Mouse (Mus musculus) hindbrain, embryonic 11.5 days (tissue): ENCODE measurements around the gene Polr2i. TPM values are rescaled to one million over a fixed set of nuclear protein-coding genes. Genes with fewer than 3 reads are reported as not detected.
A peak's percentile ranks its signal among the peaks of the same experiment; 100 is the strongest.
"Not testable (repeated sequence)": the region's sequence is repeated elsewhere in the genome, so short reads cannot be mapped to it uniquely, and the experiment has no call there.

Experiments
- ATAC-seq: fragments of 200-750 bp; cut with Nextera tagmentation; 2 replicates; pipeline ENCODE4 v1.8.0; 2017; ENCODE audit warnings: mild to moderate bottlenecking, moderate TSS enrichment, moderate library complexity; ENCODE audit not compliant: low FRiP score
- DNase-seq: peaks from one replicate; pipeline ENCODE4 v3.0.0-alpha.2; 2015; ENCODE audit warnings: low spot score
- H3K27ac ChIP-seq: fragments of 300-500 bp; sonication (generic); 2 replicates; pipeline ENCODE4 v1.5.1; 2014; ENCODE audit warnings: mild to moderate bottlenecking, low read depth, low read length
- H3K27me3 ChIP-seq: fragments of 300-500 bp; sonication (generic); 2 replicates; pipeline ENCODE4 v1.6.1; 2014; ENCODE audit warnings: mild to moderate bottlenecking, low read length, moderate library complexity, mixed read lengths; ENCODE audit not compliant: control insufficient read depth, insufficient read depth
- H3K36me3 ChIP-seq: fragments of 300-500 bp; sonication (generic); 2 replicates; pipeline ENCODE4 v1.6.1; 2014; ENCODE audit warnings: mild to moderate bottlenecking, low read length, moderate library complexity, mixed read lengths; ENCODE audit not compliant: control insufficient read depth, insufficient read depth
- H3K4me1 ChIP-seq: fragments of 300-500 bp; sonication (generic); replicated peaks from 2 replicates; pipeline ENCODE4 v1.6.1; 2014; ENCODE audit warnings: low read length, mixed read lengths; ENCODE audit not compliant: control insufficient read depth, insufficient read depth
- H3K4me2 ChIP-seq: fragments of 300-500 bp; sonication (generic); replicated peaks from 2 replicates; pipeline ENCODE4 v1.6.1; 2014; ENCODE audit warnings: mild to moderate bottlenecking, low read depth, low read length
- H3K4me3 ChIP-seq: fragments of 300-500 bp; sonication (generic); 2 replicates; pipeline ENCODE4 v1.5.1; 2014; ENCODE audit warnings: low read depth, low read length
- H3K9ac ChIP-seq: fragments of 300-500 bp; sonication (generic); 2 replicates; pipeline ENCODE4 v1.6.1; 2014; ENCODE audit warnings: low read depth, low read length
- H3K9me3 ChIP-seq: fragments of 300-500 bp; sonication (generic); 2 replicates; pipeline ENCODE4 v1.6.1; 2016; ENCODE audit warnings: low read length; ENCODE audit not compliant: control insufficient read depth
- WGBS: fragments of 180-500 bp; shearing (Covaris S2); extraction: QIAGEN DNeasy Blood & Tissue Kit; methylation state at CpG from one replicate; pipeline ENCODE4 v1.1.7; 2014; 5-methylcytosine and 5-hydroxymethylcytosine counted together
- polyA plus RNA-seq: library from polyadenylated mRNA; unstranded; fragments of >200 nt; fragmentation: Nextera tagmentation; extraction: Ambion mirVana; gene quantifications from 2 replicates; pipeline ENCODE4 v1.2.1, GENCODE M21; 2014

Gene Polr2i
- 171 and 176 TPM in 2 replicates for polyA plus RNA-seq

DNA sequence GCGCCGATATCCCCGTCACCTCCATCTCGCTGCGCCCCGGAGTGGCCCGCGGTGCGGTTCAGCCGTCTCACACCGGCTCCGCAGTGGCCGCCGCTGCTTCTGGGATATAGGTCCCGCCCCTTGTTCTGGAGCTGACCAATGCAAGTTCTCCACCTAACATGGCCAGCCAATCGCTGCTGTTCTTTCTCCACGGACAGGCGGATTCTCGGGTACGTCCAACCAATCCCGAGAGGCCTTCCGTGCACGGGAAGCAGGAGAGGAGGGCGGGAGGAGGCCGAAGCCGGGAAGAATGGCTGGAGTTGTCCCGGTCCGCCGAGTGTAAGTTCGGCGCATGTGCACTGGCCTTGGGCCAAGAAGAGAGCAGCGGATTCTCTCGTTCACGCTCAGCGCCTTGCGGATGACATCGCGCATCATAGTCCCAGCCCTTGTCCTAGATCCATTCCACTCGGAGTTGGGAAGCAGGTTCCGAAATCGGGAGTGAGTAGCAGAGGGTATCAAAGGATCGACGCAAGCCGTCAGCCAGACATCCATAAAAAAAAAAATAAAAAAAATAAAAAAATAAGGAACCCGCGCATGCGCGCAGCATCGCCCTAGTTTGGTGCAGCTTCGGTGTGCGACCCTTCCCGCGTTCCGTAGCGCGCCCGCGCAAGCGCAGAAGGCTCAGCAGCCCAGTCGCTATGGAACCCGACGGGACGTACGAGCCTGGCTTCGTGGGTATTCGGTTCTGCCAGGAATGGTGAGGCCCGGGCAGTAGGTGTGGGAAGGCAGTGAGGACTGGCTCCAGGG lies at the start of gene Polr2i, which contains the start of gene Tbcb:
Gene Polr2i (plus strand): TSS at position 280 of the 786 bp plus-strand sequence.
Gene Tbcb (minus strand): TSS at position 604 of the 786 bp plus-strand sequence.
- H3K4me2 ChIP-seq, result peak within 1 kb of the TSS; percentile 68
- DNase-seq, result peak; percentile 96
- peak; percentile 93 for ATAC-seq
- peak within 1 kb of the TSS; percentile 80 for H3K4me3 ChIP-seq
- H3K9ac ChIP-seq, result peak within 1 kb of the TSS; percentile 59
- H3K27me3 ChIP-seq, result no peaks in the 10 kb centered on the region
- H3K4me1 ChIP-seq, result peaks cover 5% of the 10 kb centered on the region
- H3K27ac ChIP-seq, result peak within 1 kb of the TSS; percentile 87
- H3K36me3 ChIP-seq, result no peaks in the 10 kb centered on the region
- no peaks in the 10 kb centered on the region for H3K9me3 ChIP-seq
- under 1% methylated on average over 67 of the region's 67 CpGs for WGBS

- H3K27me3 ChIP-seq, H3K4me1 ChIP-seq, H3K4me3 ChIP-seq, H3K36me3 ChIP-seq, DNase-seq, H3K4me2 ChIP-seq, ATAC-seq, H3K27ac ChIP-seq, H3K9me3 ChIP-seq, H3K9ac ChIP-seq: not testable (repeated sequence)
- WGBS, result 68% methylated on average over 6 of the region's 7 CpGs
Measured at GRCm38 (mm10) chr7:30183189-30183588, 48.6 kb upstream of the Polr2i start.

DNA sequence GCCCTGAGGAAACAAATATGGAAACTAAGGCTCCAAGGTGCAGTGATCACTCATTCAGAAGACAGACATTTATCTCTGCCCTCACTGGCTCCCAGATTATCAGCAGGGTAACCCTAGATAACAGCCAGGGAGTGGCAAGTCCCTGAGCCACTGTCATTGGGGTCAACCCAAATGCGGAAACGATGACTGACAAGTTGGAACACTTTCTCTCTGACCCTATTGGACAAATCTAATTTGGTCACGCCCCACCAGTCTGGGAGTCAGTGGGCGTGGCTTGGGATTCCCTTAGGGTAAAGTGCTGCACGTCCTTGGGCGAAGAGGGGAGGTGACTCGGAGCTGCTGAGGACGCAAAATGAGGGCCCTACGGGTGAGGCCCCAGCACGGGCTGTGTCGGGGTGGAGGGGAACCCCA lies 47.9 kb upstream of the Polr2i start, which contains the start of gene Cox7a1:
Gene Cox7a1 (plus strand): TSS at position 266 of the 411 bp plus-strand sequence.
- H3K9ac ChIP-seq, result no peak within 1 kb of the TSS

DNA sequence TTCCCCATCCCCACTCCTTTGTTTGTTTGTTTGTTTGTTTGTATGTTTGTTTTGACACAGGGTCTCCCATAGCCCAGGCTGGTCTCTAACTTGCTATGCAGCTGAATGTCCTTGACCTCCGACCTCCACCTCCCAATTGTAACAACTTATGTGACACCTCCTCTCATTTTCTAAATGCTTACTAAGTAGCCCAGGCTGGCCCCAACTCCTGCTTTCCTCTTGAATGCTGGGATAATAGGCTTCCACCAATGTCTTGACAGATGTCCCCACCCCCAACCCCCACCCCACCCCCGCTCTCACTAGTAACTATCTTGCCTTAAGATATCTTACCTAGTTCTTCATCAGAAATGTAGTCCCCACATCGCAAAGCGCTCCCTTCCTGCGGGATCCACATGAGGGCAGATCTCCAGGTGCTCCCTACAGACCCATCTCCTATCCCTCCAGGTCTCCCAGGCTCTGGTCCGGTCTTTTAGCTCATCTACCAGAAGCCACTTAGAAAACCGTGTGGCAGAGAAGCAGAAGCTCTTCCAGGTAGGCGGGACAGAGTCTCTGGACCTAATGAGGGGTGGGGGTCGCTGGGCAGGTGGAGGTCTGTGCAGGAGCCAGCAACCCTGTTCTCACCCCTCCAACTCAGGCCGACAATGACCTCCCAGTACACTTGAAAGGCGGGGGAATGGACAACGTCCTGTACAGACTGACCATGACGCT lies 47.0 kb upstream of the Polr2i start:
- ATAC-seq, result 0 out of 2 replicates have a peak, but pooled peaks have one; percentile 1
- H3K4me2 ChIP-seq, result no peak overlapping the region
- no peak for DNase-seq

More for the DNA sequence above, 47.9 kb upstream of the Polr2i start, which contains the start of gene Cox7a1:
- Histone ChIP-seq H3K27ac (no peak within 1 kb of the TSS), H3K4me2 (peak within 1 kb of the TSS; percentile 30), H3K9me3 (no peaks in the 10 kb centered on the region), H3K27me3 (no peaks in the 10 kb centered on the region), H3K36me3 (peaks cover 4% of the 10 kb centered on the region; the same call in 1 of the 2 replicates), H3K4me3 (peak within 1 kb of the TSS; percentile 1; the same call in 1 of the 2 replicates), H3K4me1 (no peaks in the 10 kb centered on the region)
- ATAC-seq (peak; percentile 74), DNase-seq (peak; percentile 84)
- WGBS, result 2% methylated on average over 11 of the region's 11 CpGs

GRCm38 (mm10) chr7:30188344-30189115 lies 43.2 kb upstream of the Polr2i start:
- DNase-seq (no peak), ATAC-seq (no peak)
- Histone ChIP-seq H3K4me3 (no peak overlapping the region), H3K27ac (no peak overlapping the region), H3K36me3 (peaks cover 4% of the 10 kb centered on the region; the same call in 1 of the 2 replicates), H3K9ac (no peak overlapping the region), H3K9me3 (no peaks in the 10 kb centered on the region), H3K4me2 (no peak overlapping the region), H3K4me1 (0 out of 2 replicates have a peak, but pooled peaks cover 2% of the 10 kb centered on the region), H3K27me3 (no peaks in the 10 kb centered on the region)
- 87% methylated on average over 12 of the region's 12 CpGs for WGBS

More for the DNA sequence above, 47.0 kb upstream of the Polr2i start:
- H3K9ac ChIP-seq, result no peak overlapping the region
- peaks cover 4% of the 10 kb centered on the region; the same call in 1 of the 2 replicates for H3K36me3 ChIP-seq
- no peak overlapping the region for H3K27ac ChIP-seq
- no peaks in the 10 kb centered on the region for H3K27me3 ChIP-seq
- WGBS, result 73% methylated on average over 13 of the region's 13 CpGs
- H3K4me3 ChIP-seq, result no peak overlapping the region
- no peaks in the 10 kb centered on the region for H3K9me3 ChIP-seq
- no peaks in the 10 kb centered on the region for H3K4me1 ChIP-seq

DNA sequence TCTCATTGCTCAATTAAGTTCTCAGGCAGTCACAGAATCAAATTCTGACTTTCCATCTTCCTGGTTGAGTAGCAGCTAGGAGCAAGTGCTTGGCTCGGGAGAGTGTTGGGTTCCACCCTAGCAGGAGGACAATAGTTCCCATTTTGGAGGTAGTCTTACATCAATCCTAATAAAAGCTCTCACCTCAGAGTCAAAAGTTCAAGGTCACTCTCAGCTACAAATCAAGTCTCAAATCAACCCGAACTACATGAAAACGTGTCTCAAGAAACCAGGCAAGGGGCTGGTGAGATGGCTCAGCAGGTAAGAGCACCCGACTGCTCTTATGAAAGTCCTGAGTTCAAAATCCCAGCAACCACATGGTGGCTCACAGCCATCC lies 42.6 kb upstream of the Polr2i start:
- H3K27ac ChIP-seq, result no peak overlapping the region
- 82% methylated on average over 4 of the region's 4 CpGs for WGBS
- no peaks in the 10 kb centered on the region for H3K27me3 ChIP-seq
- H3K9ac ChIP-seq, result no peak overlapping the region
- no peak overlapping the region for H3K4me3 ChIP-seq
- no peak for ATAC-seq
- no peak for DNase-seq
- H3K4me2 ChIP-seq, result no peak overlapping the region
- 0 out of 2 replicates have a peak, but pooled peaks cover 2% of the 10 kb centered on the region for H3K4me1 ChIP-seq
- no peaks in the 10 kb centered on the region for H3K9me3 ChIP-seq
- H3K36me3 ChIP-seq, result peaks cover 4% of the 10 kb centered on the region; the same call in 1 of the 2 replicates

GRCm38 (mm10) chr7:30192088-30192487 lies 39.7 kb upstream of the Polr2i start:
- Histone ChIP-seq H3K4me1 (0 out of 2 replicates have a peak, but pooled peaks cover 2% of the 10 kb centered on the region), H3K27me3 (no peaks in the 10 kb centered on the region), H3K36me3 (peaks cover 4% of the 10 kb centered on the region; the same call in 1 of the 2 replicates), H3K9ac (no peak overlapping the region), H3K4me3 (no peak overlapping the region), H3K27ac (no peak overlapping the region), H3K4me2 (no peak overlapping the region), H3K9me3 (no peaks in the 10 kb centered on the region)
- WGBS, result 92% methylated on average over 12 of the region's 12 CpGs
- no peak for ATAC-seq
- no peak for DNase-seq

GRCm38 (mm10) chr7:30193013-30193412 lies 38.7 kb upstream of the Polr2i start:
- DNase-seq, result no peak
- Histone ChIP-seq H3K4me1 (peaks cover 2% of the 10 kb centered on the region; the same call in 1 of the 2 replicates), H3K36me3 (no peaks in the 10 kb centered on the region), H3K9me3 (no peaks in the 10 kb centered on the region), H3K27me3 (no peaks in the 10 kb centered on the region), H3K4me3 (peak overlapping the region; percentile 59), H3K4me2 (peak overlapping the region; percentile 84), H3K9ac (no peak overlapping the region; the same call in 1 of the 2 replicates), H3K27ac (no peak overlapping the region)
- ATAC-seq, result no peak
- WGBS, result 14% methylated on average over 9 of the region's 9 CpGs
